Mouse (Mus musculus) thymus, postnatal 0 days (tissue): ENCODE data around the gene Lin37. TPM values are rescaled to one million over a fixed set of nuclear protein-coding genes. Genes with fewer than 3 reads are reported as not detected.

Source experiments
- DNase-seq: peaks from one replicate; pipeline ENCODE4 v3.0.0-alpha.2; 2015; ENCODE audit warnings: low spot score
- polyA plus RNA-seq: library from polyadenylated mRNA; unstranded; fragments of >200 nt; fragmentation: Nextera tagmentation; extraction: Ambion mirVana; gene quantifications from 2 replicates; pipeline ENCODE4 v1.2.1, GENCODE M21; 2015

Gene Lin37
- polyA plus RNA-seq, 1 experiment from 2014 or later, result 91.1 TPM

GRCm38 (mm10) chr7:30553810-30554584 is 5.6 kb downstream of the Lin37 start:
- no peak for DNase-seq

- peak; percentile 33 for DNase-seq
Measured at GRCm38 (mm10) chr7:30553021-30553589, 6.5 kb downstream of the Lin37 start.

DNA sequence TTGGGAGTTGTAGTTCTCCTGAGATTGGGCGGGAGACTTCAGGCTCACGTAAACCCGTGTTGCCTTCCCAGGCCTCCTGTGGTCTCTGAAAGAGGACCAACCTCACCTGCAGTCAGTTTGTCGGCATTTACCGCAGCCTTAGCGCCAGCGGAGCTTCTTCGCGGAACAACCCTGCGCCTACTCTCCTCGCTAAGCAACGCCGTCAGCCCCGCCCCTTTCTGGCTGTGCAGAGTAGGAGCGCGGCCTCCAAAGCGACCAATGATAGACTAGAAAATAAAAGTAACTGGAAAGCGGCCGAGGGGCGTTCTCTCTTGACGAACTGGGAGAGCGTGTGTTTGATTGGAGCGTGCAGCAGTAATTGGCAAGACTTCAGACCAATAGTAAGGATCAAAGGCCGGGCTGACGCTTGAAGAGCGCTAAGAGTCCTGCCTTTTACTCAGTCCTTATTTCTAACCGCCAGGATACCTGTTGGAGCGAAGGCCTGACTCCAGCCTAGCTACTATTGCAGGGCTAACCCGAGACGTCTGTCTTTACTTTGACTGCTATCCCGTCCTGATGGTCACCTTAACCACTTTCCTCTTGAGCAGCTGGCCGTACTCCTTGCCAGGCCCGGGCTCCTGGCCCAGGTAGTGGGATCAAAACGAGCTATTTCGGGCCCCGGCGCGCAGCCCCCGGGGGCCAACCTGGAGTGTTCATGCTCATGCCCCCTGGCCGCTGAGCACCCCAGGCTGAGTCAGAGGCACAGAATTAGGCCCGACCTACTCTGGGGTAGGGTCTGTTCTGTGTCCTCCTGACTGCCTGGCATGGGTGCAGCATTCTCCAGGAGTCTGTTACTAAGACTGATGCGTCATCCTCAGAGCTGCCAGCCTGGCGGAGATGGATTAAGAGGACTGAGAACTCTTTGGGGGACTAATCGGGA is 7.3 kb downstream of the Lin37 start, which contains the start of the genes Hspb6 and Proser3:
Gene Hspb6, plus strand, starts transcription at position 77 of the 919 bp plus-strand sequence.
Gene Proser3, minus strand, starts transcription at position 198 of the 919 bp plus-strand sequence.
- peak; percentile 98 for DNase-seq

GRCm38 (mm10) chr7:30551445-30552101 is 8.1 kb downstream of the Lin37 start:
- no peak for DNase-seq

DNA sequence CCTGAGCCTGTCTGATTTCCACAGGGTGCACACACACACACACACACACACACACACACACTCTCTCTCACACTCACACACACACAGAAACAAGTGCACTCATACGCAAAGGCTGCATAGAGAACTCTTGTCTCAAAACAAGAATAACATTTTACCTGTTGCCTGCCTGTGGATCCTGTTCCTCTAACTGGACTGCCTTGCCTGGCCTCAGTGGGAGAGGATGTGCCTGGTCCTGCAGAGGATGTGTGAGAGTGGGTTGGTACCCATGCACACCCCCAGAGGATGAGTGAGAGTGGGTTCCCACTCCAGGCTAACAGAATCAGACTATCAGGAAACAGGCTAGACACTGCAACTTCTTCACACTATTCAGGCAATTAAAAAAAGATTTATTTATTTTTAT is 9.0 kb downstream of the Lin37 start:
- no peak for DNase-seq

DNA sequence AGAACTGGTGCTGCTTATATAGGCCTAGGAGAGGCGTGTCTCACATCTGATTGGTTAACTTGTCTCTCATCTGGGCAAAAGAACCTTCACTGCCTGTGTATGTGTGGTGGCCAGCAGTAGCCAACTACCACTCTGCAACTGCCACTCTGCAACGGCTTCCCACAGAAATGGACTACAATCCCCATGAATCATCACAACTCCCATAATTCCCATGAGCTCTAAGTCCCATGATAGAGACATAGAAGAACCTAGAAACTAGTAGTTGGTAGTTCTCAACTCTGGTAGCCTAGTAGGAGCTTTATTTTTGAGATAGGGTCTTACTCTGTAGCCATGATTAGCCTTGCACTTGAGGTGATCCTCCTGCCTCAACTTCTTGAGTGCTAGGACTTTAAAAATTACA is 9.8 kb downstream of the Lin37 start:
- DNase-seq, result no peak

GRCm38 (mm10) chr7:30544327-30544726 is 15.3 kb downstream of the Lin37 start:
- no peak for DNase-seq

- DNase-seq, result no peak
Measured at GRCm38 (mm10) chr7:30540572-30540971, 19.1 kb downstream of the Lin37 start.

DNA sequence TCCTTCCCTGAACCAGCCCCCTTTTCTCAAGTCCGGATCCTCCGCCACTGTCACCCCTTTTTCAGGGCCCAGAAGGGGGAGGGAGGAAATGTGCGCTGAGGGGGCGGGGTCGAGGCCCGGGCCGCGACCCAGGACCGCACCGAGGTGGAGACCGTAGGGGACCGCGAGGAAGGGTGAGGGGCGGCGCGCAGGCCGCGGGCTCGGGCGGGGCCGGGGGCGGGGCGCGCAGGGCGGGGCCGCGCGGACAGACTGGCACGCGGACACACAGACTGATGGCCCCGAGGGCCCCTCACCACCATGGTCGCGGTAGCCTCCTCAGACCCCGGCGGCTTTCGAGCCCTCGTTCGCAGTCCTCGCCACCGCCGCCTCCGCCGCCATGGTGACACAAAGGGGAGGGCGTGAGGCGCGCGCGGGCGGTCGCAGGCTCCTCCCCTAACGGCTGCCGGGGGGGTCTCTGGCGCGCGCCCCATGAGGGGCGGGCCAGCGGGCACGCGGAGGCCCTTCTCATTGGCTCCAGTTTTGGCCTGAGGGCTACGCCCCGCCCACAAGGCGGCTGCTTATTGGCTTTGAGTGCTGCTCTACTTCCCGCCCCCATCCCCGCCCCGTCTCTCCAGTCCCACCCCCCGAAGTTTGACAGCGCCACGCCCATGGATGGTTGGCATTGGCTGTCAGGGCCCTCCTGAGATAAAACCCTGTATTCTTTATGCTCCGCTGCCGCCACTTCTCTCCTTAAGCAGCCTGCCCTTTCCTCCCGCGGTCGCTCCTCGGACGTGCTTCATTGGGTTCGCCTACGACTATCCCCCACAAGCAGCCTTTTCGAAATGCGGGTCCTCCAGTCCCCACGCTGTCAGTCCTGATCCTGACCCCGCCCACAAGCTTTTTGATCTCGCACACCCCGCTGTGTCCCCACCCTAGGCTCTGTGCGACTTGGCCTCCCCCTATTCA is 24.7 kb downstream of the Lin37 start, which contains the start of gene Arhgap33:
Gene Arhgap33, minus strand, starts transcription at position 428 of the 945 bp plus-strand sequence.
- peak; percentile 99 for DNase-seq

- DNase-seq, result no peak
Measured at GRCm38 (mm10) chr7:30533941-30534632, 25.6 kb downstream of the Lin37 start.

GRCm38 (mm10) chr7:30532931-30533330 is 26.7 kb downstream of the Lin37 start:
- DNase-seq, result no peak

DNA sequence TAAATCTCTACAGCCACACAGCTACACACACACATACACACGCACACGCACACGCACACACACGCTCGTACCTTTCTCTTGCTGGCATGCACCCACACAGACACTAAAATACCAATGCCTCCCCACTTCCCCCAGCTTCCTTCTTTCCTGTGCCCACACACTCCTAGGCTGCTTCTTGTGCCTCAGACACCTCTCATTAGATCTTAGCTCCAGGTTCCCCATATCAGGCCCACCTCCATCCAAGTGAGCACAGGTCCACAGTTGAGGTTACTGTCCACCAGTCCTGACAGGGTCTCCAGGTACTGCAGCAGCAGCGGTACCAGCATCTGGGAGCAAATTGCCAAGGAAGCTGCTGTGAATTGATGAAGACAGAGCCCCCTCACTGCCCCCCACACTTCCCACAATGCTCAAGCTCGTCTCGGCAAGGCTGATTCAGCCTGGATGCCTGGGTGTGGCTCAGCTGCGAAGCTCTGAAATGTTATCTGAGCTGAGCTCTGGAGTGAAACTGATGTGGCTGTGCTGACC is 28.3 kb downstream of the Lin37 start:
- DNase-seq, result no peak

DNA sequence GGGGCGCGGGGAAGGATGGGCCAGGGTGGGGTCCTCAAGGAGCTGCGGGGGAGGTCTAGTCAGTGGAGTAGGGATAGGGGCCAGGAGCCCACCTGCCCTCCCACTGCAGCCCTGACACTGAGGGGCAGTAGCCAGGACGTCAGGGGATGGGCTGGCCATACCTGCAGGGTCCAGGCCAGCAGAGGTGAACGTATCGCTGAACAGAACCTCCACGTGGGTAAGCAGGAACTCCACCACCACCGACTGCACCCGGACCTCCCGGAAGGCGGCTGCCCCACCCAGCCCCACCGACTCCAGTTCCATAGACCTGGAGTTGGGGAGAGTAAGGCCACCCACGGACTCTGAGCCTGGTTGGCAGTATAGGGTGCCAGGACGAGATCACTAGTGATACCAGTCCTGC is 32.7 kb downstream of the Lin37 start:
- no peak for DNase-seq

- no peak for DNase-seq
Measured at GRCm38 (mm10) chr7:30526399-30526798, 33.2 kb downstream of the Lin37 start.

GRCm38 (mm10) chr7:30525954-30526353 is 33.7 kb downstream of the Lin37 start:
- DNase-seq, result peak; percentile 21

GRCm38 (mm10) chr7:30524487-30524886 is 35.2 kb downstream of the Lin37 start:
- DNase-seq, result no peak

- no peak for DNase-seq
Measured at GRCm38 (mm10) chr7:30522871-30523270, 36.8 kb downstream of the Lin37 start.

DNA sequence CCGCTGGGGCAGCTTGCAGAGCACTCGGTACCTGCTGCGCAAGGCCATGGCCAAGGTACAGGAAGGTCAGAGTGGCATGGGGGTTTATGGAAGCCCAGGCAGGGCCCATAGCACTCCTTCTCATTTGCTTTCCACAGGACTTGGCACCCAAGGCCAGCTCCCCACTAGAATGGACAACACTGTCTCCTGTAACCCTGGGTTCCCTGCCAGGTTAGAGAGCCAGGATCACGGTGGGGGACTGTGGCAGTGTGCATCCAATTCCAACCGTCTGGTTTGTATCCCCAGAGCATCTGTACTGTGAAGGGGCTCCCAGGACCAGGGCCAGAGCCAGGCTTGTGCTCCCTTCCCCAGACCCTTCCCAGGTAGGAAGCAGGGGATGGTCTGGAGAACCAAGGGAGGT is 38.8 kb downstream of the Lin37 start:
- no peak for DNase-seq

DNA sequence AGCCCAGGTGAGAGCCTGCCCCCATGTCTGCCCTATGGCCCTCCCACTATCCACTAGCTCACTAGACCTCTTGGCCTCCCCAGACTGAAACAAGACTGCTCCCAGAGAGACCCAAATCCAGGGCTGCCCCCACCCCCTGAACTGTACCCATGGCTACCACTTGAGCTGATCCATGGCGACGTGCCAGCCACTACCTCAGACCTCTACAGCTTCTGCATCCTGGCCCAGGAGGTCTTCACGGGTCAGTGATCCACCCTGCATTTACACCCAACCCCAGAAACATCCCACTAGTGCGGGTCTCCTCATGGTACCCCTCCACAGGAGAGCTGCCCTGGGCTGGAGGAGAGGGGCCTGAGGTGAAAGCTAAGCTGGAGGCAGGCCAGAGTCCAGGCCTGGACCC is 39.2 kb downstream of the Lin37 start:
- DNase-seq, result no peak
